Mouse (Mus musculus): ENCODE data around the gene Ssr3.

DNA sequence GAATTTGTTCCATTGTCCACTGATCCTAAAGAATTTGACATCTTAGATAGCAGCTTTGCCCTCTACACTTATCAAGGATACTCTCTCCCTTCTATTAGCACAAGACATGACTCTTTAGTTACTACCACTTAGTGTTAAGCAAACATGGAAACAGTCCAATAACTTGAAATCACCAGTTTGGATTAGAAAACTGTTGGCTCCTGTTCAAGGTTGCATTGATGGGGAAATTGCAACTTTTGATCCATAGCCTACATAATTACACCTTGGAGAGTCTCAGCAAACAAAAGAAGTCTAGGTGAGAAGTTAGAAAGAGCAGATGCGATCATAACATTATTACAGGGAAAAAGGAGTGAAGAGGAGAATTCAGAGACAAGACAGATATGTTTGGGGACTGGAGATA lies 46.2 kb downstream of the Ssr3 start:
- TF ChIP-seq CTCF (IDR thresholded peaks at IDR 0.05; ENCODE audit: low read depth, low read length) = no peak
- TF ChIP-seq GATA1 (IDR thresholded peaks at IDR 0.05; ENCODE audit: borderline replicate concordance, low read length) = no peak
- TF ChIP-seq TAL1 (conservative IDR thresholded peaks at IDR 0.05; ENCODE audit: low read depth, low read length) = no peak
